Mouse (Mus musculus): ENCODE results near the gene Slc44a2. TPM values are rescaled to one million over a fixed set of nuclear protein-coding genes. Genes with fewer than 3 reads are reported as not detected.

The Slc44a2 gene
- polyA plus RNA-seq (2012; rRNA removed) = 10.5 TPM in 2 replicates

DNA sequence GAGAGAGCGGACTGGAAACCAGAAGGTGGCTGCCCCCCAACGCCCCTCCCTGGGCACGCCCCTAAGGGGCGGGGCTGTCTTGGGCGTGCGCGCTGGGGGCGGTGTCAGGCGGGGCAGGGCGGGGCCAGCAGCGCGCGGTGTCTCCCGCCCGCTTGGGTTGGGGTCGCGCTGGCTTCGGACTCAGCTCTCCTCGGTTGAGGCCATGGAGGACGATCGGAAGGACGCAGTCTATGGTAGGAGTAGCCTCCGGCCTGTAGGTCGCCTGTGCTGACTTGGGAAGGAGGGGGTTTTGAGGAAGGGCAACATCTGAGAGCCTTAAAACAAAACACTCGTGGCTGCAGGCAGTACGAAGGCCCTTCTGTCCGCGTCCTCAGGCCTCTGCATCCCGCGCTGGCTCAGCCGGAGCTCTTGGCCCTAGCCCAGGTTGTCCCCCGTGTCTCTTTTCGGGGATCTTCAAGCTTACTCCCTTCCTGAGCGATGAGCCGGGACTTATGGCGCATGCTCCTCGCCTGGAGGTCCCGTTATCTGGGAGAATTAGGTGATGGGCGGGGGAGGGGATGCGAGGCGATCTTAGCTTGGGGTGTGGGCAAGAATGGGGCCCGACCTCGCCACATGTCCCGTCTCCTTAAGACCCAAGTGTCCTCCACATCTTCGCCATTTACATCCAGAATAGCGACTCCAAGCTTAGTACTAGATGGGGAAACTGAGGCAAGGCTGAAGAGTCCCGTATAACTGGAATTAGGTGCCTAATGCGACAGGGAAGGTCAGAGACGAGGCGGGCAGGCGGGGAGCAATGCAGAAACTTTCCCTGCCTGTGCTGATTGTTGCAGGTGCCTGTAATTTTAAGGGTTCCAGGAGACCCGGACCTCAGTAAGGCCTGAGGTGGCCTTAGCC is at the start of gene Slc44a2:
Slc44a2 (plus strand) TSS at position 80 of the 894 bp plus-strand sequence.

DNA sequence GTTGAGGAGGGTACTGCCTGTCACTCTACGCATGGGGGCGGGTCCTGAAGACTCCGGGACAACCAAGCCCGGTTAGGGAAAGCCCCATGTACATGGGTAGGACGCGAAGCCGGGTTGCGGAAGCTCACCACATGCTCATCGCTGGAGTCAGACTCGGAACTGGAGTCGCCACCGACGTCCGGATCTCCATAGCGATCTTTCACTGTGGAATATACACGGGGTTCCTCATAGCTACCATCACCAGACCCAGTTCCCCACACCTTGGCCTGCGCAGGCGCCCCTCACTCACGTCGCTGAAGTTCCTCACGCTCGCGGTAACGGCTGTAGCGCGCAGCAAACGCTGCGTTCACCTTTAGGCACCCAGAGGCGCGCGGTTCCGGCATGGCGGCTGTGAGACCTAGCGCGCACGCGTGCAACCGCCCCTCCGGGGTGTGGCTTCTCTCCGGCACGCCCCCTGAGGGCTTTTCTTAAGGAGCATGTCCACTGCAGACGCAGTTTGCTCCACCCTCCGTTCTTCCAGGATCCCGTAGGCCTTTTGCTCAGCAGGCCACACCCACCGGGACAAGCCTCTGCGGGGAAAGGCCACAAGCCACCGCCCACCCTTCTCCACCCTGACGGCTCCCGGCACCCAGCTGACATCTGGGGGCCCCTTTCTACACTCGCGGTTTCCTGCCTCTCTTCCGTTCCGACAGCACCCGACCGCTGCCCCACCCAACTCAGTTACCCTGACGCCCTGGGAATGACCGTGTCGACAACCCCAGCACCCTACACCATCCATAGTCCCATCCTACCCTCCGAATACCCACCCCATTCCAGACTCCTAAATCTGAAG is 32.7 kb upstream of the Slc44a2 start, which contains the start of gene Kri1:
Kri1 (minus strand) TSS at position 399 of the 832 bp plus-strand sequence.

DNA sequence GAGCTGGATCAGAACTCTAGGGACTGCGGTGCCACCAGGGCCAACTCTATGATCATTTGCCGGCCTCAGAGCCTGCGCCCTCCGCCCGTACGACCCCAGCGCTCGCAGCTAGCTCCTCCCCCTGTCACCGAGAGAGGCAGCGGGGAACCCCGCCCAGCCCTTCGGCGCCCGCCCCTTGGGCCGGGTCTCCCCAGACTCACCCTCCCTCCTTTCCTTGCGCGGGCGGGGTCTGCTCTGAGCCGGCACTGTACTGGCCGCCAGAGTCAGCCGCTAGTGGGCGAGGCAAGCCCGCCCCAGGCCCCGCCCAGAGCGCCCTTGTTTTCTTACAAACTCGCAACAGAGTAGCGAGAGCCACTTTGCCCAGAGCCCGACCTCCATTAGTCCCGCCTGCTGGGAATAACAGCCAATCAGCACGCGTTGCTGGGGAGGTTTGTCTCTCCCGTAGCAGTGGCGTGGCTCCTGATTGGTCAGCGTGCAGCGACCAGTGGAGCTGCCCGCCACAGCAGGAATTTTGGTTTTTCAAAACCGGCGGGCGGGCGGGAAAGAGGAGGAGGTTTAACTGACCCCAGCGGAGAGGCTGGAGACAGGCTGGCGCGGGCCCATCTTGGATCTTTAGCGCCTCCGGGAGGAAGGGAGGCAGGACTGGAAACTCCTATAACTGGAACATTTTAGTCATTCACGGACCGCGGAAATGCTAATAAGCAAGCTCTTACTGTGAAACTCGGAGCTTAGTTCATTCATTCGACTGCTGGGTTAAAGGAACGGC is 29.3 kb upstream of the Slc44a2 start, which contains the start of gene Cdkn2d:
Cdkn2d (minus strand) TSS at position 386 of the 766 bp plus-strand sequence.

DNA sequence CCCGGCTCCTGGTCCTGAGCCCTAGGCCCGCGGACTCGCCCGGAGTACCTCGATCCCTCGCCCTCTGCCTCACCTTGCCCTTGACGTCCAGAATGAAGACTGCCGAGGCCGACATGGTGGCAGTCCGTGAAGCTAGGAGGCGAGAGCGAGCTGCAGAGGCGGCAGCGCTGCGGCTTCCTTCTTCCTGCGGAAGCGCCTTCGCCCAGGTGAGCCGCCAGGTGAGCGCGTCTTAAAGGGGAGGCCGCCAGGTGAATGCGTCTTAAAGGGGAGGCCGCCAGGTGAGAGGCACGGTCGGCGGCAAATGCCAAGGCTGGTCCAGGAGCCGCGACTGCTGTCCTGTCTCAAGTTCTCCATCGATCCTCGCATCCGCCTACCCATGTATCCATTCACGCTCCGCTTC is 8.4 kb upstream of the Slc44a2 start, which contains the start of gene Ap1m2:
Ap1m2 (minus strand) TSS at position 204 of the 400 bp plus-strand sequence.

DNA sequence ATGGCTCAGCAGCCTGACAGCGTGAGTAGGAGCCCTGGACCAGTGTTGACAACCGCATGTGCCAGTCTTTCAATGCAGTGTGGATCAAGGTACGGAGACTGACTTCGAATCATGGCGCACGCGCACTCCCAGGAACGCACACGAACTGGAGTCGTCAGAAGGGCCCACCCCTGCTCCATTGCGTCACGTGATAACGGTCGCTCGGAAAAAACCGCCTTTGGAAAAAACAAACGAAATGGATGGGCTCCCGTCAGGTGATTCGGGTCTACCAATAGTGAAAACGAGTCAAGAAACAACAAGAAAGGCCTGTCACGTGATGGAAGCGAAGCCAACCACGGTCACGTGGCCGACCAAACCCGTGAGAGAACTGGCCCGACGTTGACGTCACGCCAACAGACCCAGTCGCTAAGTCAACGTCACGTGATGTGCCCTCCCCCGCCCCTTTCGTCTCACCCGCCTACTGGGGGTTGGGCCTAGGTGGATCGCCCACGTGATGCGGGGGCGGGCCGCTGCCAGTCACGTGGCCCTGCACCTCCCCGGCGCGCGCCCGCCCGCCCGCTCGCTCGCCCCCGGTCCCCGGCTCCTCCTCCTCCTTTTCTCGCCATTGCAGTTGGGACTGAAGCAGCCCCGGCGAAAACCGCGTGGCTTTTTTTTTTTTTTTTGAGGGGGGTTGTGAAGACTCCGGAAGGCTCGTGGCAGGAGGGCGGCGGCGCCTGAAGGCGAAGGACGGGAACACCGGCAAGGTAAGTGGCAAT is 47.0 kb downstream of the Slc44a2 start, which contains the start of gene Ilf3:
Ilf3 (plus strand) TSS at position 515 of the 755 bp plus-strand sequence.

Other genes with a start within 250 kb of the Slc44a2 start
- 0.67 and 0.93 TPM in 2 replicates for gene Gm49373, start 247.6 kb upstream of the Slc44a2 start, polyA plus RNA-seq (2012; rRNA removed)
- gene Fdx1l, start 247.1 kb upstream of the Slc44a2 start, polyA plus RNA-seq (2012; rRNA removed) = 29.7 and 29.8 TPM in 2 replicates
- 2.7 and 2.9 TPM in 2 replicates for gene Gm38431, start 228.7 kb upstream of the Slc44a2 start, polyA plus RNA-seq (2012; rRNA removed)
- gene Raver1, start 228.7 kb upstream of the Slc44a2 start, polyA plus RNA-seq (2012; rRNA removed) = 17.5 and 22.6 TPM in 2 replicates
- 5.0 and 6.0 TPM in 2 replicates for gene Tyk2, start 189.5 kb upstream of the Slc44a2 start, polyA plus RNA-seq (2012; rRNA removed)
- gene Cdc37, start 170.7 kb upstream of the Slc44a2 start, polyA plus RNA-seq (2012; rRNA removed) = 135 and 139 TPM in 2 replicates
- 0.89 and 1.4 TPM in 2 replicates for gene Pde4a, start 155.0 kb upstream of the Slc44a2 start, polyA plus RNA-seq (2012; rRNA removed)
- gene Keap1, start 81.3 kb upstream of the Slc44a2 start, polyA plus RNA-seq (2012; rRNA removed) = 12.4 and 14.5 TPM in 2 replicates
- 0.05 and 0.06 TPM in 2 replicates for gene S1pr5, start 72.3 kb upstream of the Slc44a2 start, polyA plus RNA-seq (2012; rRNA removed)
- 30.6 and 38.4 TPM in 2 replicates for gene Atg4d, start 55.4 kb upstream of the Slc44a2 start, polyA plus RNA-seq (2012; rRNA removed)
- 20.3 and 23.3 TPM in 2 replicates for gene Kri1, start 32.7 kb upstream of the Slc44a2 start, polyA plus RNA-seq (2012; rRNA removed)
- gene Cdkn2d, start 29.3 kb upstream of the Slc44a2 start, polyA plus RNA-seq (2012; rRNA removed) = 59.2 and 67.8 TPM in 2 replicates
- gene Ap1m2, start 8.4 kb upstream of the Slc44a2 start, polyA plus RNA-seq (2012; rRNA removed) = 0.08 and 0.14 TPM in 2 replicates
- gene Ilf3, start 47.2 kb downstream of the Slc44a2 start, polyA plus RNA-seq (2012; rRNA removed) = 28.1 and 29.4 TPM in 2 replicates
- 23.1 and 23.5 TPM in 2 replicates for gene Qtrt1, start 91.1 kb downstream of the Slc44a2 start, polyA plus RNA-seq (2012; rRNA removed)
- gene Dnm2, start 104.2 kb downstream of the Slc44a2 start, polyA plus RNA-seq (2012; rRNA removed) = 30.6 and 33.1 TPM in 2 replicates
- gene Tmed1, start 189.6 kb downstream of the Slc44a2 start, polyA plus RNA-seq (2012; rRNA removed) = 16.4 and 18.0 TPM in 2 replicates
- 4.9 and 6.6 TPM in 2 replicates for gene AB124611, start 205.5 kb downstream of the Slc44a2 start, polyA plus RNA-seq (2012; rRNA removed)
- gene Carm1, start 226.2 kb downstream of the Slc44a2 start, polyA plus RNA-seq (2012; rRNA removed) = 21.7 and 26.8 TPM in 2 replicates

Data from liver, embryonic 14 days (tissue).